Mouse (Mus musculus): ENCODE results near the gene Tmem50a. TPM values are rescaled to one million over a fixed set of nuclear protein-coding genes. Genes with fewer than 3 reads are reported as not detected.

Tmem50a gene
- polyA plus RNA-seq, 1 experiment from 2014 or later, result 279 TPM

DNA sequence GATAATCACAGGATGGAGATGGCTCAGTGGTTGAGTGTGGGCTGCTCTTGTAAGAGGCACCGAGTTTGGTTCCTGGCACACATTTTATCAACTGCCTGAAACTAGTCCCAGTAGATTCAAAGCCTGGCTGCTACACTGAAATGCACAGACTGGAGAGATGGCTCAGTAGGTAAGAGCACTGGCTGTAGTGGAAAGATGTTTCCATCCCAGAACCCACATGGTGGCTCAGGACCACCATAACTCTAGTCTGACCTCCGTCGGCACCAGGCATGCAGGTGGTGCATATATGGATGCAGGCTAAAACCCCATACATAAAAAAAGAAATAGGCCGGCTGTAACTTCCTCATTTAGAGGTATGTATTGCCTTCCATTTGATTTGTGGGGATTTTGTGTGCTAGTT, 14.7 kb upstream of the Tmem50a start:
- peak overlapping the region; percentile 47; the same call in 1 of the 2 replicates for H3K27ac ChIP-seq
- WGBS (ENCODE audit: missing documents), result 14% methylated on average over 4 of the region's 4 CpGs

DNA sequence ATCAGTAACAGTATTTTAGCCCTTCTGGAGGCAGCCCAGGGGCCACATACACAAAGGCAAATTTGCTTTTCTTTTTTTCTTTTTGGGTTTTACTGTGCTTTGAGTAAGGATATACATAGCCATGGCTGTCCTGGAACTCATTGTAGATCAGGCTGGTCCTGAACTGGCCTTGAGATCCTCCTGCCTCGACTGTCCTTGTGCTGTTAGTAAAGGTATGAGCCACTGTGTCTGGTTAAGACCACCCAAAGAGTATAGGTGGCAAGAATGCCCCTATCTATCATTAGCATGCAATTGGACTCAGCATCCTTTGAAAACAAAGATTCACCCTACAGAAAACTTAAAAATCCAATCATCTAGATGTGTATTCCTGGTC, 13.6 kb upstream of the Tmem50a start:
- H3K36me3 ChIP-seq (ENCODE audit: inconsistent target), result peaks cover 47% of the 10 kb centered on the region
- no peak overlapping the region for H3K4me3 ChIP-seq (ENCODE audit: inconsistent target)
- no peak overlapping the region for H3K27ac ChIP-seq
- peaks cover 67% of the 10 kb centered on the region for H3K79me2 ChIP-seq (ENCODE audit: inconsistent target)
- 67% methylated on average over 1 of the region's 1 CpGs for WGBS (ENCODE audit: missing documents)

More for the DNA sequence above, 14.7 kb upstream of the Tmem50a start:
- Histone ChIP-seq H3K79me2 (ENCODE audit: inconsistent target) (peaks cover 66% of the 10 kb centered on the region), H3K36me3 (ENCODE audit: inconsistent target) (peaks cover 58% of the 10 kb centered on the region), H3K4me3 (ENCODE audit: inconsistent target) (no peak overlapping the region)

DNA sequence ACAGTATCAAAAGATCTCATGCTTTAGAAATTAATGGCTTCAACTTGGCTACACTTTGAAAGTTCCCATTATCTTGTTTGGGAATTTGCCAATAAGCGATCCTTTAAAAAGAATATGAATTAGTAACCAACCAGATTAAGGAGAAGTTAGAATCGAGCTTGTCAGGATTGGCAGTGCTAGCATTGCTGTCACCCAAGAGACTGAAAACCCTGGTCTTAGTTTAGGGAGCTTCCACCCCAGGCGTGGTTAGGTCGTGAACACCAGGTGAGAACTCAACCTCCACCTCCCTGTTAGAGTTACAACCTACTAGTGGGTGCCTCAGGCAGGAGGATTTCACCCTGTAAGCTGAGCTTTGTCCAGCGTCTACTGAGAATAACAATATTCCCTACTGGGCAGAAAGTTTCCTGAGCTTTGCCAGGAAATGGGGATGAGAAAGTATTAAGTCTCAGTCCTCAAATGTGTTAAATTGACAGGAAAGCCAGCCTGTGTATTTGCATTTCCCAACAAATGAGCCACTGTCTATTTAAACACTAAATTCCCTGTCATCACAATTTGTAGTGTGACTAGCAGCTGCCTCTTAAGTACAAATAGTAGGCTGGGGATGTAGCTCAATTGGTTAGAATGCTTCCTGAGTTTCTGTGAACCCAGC, 13.1 kb upstream of the Tmem50a start:
- Histone ChIP-seq H3K4me3 (ENCODE audit: inconsistent target) (no peak overlapping the region), H3K79me2 (ENCODE audit: inconsistent target) (peaks cover 62% of the 10 kb centered on the region), H3K36me3 (ENCODE audit: inconsistent target) (peaks cover 42% of the 10 kb centered on the region), H3K27ac (no peak overlapping the region)
- WGBS (ENCODE audit: missing documents), result 76% methylated on average over 5 of the region's 5 CpGs

DNA sequence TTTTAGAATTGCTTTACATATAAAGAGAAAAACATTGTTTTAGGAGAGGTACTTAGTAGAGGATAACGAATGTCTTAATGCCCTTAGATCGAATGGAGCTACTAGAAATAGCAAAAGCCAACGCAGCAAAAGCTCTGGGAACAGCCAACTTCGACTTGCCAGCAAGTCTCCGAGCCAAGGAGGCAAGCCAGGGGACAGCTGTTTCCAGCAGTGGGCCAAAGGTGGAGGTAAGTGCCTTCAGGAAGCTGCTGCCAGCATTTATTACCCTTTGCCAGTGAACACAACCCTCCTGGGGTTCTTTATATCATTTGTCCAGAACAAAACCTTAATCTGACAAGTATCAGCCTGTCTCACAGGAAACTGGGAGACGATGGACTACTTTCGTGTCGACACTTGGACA, 10.4 kb upstream of the Tmem50a start:
- Histone ChIP-seq H3K36me3 (ENCODE audit: inconsistent target) (peaks cover 33% of the 10 kb centered on the region), H3K27ac (peak overlapping the region; percentile 96), H3K79me2 (ENCODE audit: inconsistent target) (peaks cover 57% of the 10 kb centered on the region), H3K4me3 (ENCODE audit: inconsistent target) (peak overlapping the region; percentile 85)
- WGBS (ENCODE audit: missing documents), result 13% methylated on average over 8 of the region's 8 CpGs

DNA sequence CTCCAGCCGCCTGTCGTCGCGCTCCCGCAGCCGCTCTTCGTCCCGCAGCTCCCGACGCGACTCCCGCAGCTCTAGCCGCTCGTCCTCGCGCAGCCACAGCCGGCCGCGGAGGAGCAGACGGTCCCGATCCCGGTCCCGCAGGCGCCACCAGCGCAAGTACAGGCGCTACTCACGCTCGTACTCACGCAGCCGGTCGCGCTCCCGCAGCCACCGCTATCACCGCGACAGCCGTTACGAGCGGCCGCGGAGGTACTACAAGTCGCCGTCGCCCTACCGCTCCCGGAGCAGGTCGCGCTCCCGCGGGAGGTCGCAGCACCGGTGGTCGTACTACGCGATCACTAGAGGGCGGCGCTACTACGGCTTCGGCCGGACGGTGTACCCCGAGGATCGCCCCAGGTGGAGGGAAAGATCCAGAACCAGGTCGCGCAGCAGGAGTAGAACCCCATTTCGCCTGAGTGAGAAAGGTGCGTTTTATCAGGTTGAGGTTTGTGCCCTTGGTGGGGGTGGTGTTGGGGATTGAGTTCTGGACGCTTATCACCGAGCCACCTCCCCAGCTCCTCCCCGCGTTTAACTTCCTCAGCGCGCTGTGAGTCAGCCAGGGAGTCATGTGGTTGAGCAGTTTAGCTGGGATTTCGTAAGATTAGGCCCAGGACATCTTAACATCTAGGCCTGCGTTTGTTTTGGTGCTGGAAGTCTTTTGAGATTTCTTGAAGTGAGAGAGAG, 9.4 kb upstream of the Tmem50a start:
- under 1% methylated on average over 60 of the region's 75 CpGs for WGBS (ENCODE audit: missing documents)
- H3K36me3 ChIP-seq (ENCODE audit: inconsistent target), result peaks cover 33% of the 10 kb centered on the region
- peak overlapping the region; percentile 85 for H3K4me3 ChIP-seq (ENCODE audit: inconsistent target)
- peaks cover 57% of the 10 kb centered on the region for H3K79me2 ChIP-seq (ENCODE audit: inconsistent target)
- peak overlapping the region; percentile 96 for H3K27ac ChIP-seq

DNA sequence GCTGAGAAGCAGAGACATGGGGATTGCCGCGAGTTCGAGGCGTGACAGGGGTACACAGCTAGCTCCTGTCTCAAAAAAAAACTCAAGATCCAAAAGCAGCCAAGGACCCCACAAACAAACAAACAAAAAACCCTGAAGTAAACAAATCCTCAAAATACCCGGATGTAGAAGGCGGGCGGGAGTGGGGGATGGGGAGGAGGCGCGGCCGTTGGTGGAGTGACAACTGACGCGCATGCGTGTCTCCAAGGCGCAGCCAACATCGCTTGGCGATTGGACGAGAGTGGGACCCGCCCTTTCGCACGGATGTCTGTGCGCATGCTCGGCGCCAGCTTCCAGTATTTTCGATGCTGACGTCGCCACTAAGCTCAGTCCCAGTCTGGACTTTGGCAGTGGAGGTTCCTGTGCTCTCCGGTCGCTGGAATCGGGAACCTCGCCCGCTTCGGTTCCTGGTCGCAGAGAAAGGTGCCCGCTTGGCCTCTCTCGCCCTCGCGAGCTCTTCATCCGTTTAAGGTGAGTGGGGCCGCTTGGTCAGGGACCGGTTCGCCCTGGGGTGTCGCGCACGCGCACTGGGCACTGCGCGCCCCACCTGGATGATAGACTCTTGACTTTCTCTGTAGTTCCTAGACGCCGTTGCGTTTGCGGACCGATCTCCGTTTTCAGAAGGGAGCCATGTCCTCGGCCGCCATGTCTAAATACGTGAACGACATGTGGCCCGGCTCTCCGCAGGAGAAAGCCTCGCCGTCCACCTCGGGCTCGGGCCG, 8.6 kb upstream of the Tmem50a start, which contains the start of gene Rsrp1:
Rsrp1 (plus strand) TSS at position 335 of the 761 bp plus-strand sequence.
- under 1% methylated on average over 64 of the region's 64 CpGs for WGBS (ENCODE audit: missing documents)

DNA sequence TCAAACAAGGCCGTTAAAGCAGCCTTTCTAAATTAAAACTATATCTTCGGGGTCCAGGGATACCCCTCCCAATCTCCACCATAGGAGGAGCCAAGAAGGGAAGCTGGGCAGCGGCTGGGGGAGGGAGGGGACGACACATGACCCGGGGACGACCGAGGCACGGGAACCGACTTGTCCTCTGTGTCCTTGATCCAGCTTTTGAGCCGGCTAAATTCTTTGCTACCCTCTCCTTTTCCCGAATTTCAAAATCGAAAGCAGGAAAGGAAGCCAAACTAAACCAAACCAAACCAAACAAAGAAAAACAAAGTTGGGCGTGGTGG, 8.1 kb upstream of the Tmem50a start:
- H3K27ac ChIP-seq, result peak overlapping the region; percentile 96
- under 1% methylated on average over 13 of the region's 13 CpGs for WGBS (ENCODE audit: missing documents)

More for the DNA sequence above, 8.6 kb upstream of the Tmem50a start, which contains the start of gene Rsrp1:
- Histone ChIP-seq H3K79me2 (ENCODE audit: inconsistent target) (peaks cover 57% of the 10 kb centered on the region), H3K27ac (peak within 1 kb of the TSS; percentile 96), H3K36me3 (ENCODE audit: inconsistent target) (peaks cover 33% of the 10 kb centered on the region), H3K4me3 (ENCODE audit: inconsistent target) (peak within 1 kb of the TSS; percentile 85)

DNA sequence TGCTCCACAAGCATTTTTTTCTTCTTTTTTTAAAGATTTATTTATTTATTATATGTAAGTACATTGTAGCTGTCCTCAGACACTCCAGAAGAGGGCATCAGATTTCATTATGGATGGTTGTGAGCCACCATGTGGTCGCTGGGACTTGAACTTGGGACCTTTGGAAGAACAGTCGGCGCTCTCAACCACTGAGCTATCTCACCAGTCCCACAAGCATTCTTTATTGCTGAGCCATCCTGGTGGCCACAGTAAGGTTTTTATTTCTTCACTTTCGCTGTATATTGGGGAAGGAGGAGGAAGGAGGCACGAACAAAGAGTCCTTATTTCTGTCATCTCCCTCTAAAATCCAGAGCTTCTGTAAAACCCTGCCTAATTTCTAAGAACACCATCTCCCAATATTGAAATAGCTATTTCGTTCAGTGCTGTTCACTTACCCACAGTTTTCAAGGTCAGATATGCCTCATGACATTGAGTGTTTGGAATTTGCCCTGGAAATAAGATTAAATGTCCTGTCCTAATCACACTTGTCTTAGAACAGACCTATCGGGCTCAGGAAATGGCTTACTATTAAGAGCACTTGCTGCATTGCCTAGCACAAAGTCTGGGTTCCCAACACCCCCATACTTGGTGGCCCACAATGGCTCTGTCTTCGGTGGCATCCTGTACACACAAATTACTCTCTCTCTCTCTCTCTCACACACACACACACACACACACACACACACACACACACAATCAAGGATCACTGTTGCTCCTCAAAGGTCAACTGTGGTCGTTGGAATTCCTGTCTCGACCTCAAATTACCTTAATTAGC, 7.5 kb upstream of the Tmem50a start:
- H3K27ac ChIP-seq, result peak overlapping the region; percentile 96
- H3K79me2 ChIP-seq (ENCODE audit: inconsistent target), result peaks cover 51% of the 10 kb centered on the region
- H3K36me3 ChIP-seq (ENCODE audit: inconsistent target), result peaks cover 26% of the 10 kb centered on the region
- peak overlapping the region; percentile 85 for H3K4me3 ChIP-seq (ENCODE audit: inconsistent target)
- WGBS (ENCODE audit: missing documents), result 59% methylated on average over 10 of the region's 10 CpGs

More for the DNA sequence above, 8.1 kb upstream of the Tmem50a start:
- H3K4me3 ChIP-seq (ENCODE audit: inconsistent target), result peak overlapping the region; percentile 85
- peaks cover 32% of the 10 kb centered on the region for H3K36me3 ChIP-seq (ENCODE audit: inconsistent target)
- peaks cover 57% of the 10 kb centered on the region for H3K79me2 ChIP-seq (ENCODE audit: inconsistent target)

DNA sequence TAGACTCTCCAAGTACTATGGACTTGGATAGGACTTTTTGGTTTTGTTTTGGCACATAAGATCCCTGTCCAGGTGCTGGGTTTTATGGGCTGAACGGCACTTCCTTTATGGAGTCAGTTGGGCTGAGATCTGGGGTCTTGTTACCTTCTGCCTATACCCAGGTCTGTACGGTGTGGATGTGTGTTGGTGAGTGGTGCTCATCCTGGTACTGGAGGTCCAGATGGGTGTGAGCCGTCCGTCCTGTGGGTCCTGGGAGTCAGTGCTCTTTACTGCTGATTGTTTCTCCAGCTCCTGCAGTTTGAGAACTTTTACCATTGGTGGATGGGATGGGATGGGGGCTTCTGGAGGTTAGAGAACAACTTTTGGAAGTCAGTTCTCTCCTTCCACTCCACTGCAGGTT, 6.9 kb upstream of the Tmem50a start:
- Histone ChIP-seq H3K4me3 (ENCODE audit: inconsistent target) (no peak overlapping the region), H3K36me3 (ENCODE audit: inconsistent target) (peaks cover 20% of the 10 kb centered on the region), H3K27ac (peak overlapping the region; percentile 96), H3K79me2 (ENCODE audit: inconsistent target) (peaks cover 45% of the 10 kb centered on the region)
- 93% methylated on average over 4 of the region's 4 CpGs for WGBS (ENCODE audit: missing documents)

DNA sequence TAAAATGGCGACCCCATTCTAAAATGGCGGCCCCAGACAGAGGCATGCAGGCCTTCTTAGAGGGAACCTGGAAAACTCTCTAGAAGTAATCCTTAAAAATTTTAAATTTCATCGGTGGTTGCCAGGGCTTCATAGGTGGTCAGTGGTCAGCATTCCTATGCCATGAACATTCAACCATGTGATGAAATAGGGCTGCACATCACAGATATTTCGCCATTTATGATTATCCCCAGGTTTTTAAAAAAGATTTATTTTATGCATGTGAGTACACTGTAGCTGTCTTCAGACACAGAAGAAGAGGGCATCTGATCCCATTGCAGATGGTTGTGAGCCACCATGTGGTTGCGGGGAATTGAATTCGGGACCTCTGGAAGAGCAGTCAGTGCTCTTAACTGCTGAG, 5.8 kb upstream of the Tmem50a start:
- Histone ChIP-seq H3K27ac (peak overlapping the region; percentile 96), H3K4me3 (ENCODE audit: inconsistent target) (no peak overlapping the region), H3K36me3 (ENCODE audit: inconsistent target) (peaks cover 10% of the 10 kb centered on the region), H3K79me2 (ENCODE audit: inconsistent target) (peaks cover 43% of the 10 kb centered on the region)
- WGBS (ENCODE audit: missing documents), result 81% methylated on average over 6 of the region's 6 CpGs

DNA sequence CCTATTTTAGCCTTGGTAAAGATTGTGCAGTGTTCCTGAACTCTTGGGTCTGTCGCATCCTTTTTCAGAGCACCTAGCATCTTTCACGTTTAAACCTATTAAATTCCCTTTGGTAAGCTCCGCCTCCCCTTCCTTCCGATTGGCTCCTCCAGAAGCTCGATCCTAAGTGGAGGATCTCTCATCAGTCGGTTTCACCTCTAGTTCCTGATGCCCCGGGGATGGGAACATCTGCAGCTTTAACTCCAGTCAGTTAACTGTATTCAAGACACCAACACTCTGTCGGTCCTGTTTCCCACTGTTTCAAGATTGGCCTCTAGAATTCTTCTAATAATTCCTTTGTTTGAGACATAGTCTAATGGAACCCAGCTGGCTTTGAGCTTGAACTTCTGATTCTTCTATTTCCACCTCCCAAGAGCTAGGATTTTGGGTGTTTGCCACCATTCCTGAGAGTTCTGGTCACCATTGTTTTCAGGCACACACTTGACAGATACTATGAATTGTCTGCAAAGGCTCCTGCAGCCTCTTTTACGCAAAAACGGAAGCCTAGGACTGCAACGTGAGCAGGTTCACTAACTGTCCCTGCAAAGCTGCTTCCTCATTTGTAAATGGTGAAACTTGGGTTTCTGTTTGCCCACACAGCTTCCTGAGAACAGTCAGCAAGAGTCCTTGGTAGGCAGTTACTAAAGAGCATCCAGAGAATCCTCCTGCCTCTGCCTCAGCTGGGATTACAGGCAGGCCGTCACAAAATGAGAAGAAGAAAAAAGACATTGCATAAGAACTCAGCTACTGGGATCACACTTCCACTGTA, 5.1 kb upstream of the Tmem50a start:
- Histone ChIP-seq H3K27ac (peak overlapping the region; percentile 96), H3K4me3 (ENCODE audit: inconsistent target) (peak overlapping the region; percentile 3; the same call in 1 of the 2 replicates), H3K79me2 (ENCODE audit: inconsistent target) (peaks cover 42% of the 10 kb centered on the region), H3K36me3 (ENCODE audit: inconsistent target) (peaks cover 3% of the 10 kb centered on the region; the same call in 1 of the 2 replicates)
- WGBS (ENCODE audit: missing documents), result 2% methylated on average over 12 of the region's 12 CpGs

DNA sequence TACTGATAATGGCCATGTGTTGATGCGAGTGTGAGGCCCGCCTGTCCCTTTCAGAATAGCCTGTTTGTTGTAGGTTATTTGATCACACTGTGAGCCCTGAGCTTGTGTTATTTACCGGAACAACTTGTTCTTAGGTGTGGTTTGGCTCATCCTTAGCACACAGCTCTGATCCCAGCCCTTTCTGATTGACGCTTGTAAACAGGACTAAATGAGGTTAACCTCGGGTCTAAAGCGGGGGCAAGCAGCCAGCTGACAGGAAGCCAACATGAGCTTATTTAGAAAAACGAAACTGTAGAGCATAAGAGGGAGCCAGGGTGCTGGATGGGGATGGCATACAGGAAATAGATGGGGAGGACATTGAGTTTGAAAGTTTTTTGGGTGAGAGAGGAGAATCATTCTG, 3.6 kb upstream of the Tmem50a start:
- Histone ChIP-seq H3K36me3 (ENCODE audit: inconsistent target) (no peaks in the 10 kb centered on the region), H3K79me2 (ENCODE audit: inconsistent target) (peaks cover 38% of the 10 kb centered on the region), H3K27ac (peak overlapping the region; percentile 96), H3K4me3 (ENCODE audit: inconsistent target) (no peak overlapping the region)
- 14% methylated on average over 7 of the region's 7 CpGs for WGBS (ENCODE audit: missing documents)

DNA sequence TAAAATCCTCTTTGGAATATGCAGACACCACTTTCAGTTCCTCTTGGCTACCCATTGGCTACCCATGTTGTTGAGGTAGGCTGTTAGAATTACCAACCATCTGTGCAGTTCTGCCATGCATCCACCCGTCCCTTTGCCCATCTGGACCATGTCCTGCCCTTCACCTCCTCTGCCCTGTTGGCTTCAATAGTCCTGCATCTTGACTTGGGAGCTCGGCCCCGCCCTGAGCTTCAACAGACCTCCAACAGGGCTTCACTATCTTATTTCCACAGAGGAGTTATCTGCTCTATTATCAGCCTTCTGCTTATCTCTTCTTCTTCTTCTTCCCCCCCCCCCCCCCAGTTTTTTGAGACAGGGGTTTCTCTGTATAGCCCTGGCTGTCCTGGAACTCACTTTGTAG, 2.4 kb upstream of the Tmem50a start:
- peaks cover 1% of the 10 kb centered on the region; the same call in 1 of the 2 replicates for H3K36me3 ChIP-seq (ENCODE audit: inconsistent target)
- 13% methylated on average over 3 of the region's 3 CpGs for WGBS (ENCODE audit: missing documents)
- H3K4me3 ChIP-seq (ENCODE audit: inconsistent target), result no peak overlapping the region
- H3K79me2 ChIP-seq (ENCODE audit: inconsistent target), result peaks cover 47% of the 10 kb centered on the region
- H3K27ac ChIP-seq, result peak overlapping the region; percentile 96
